Mouse (Mus musculus): ENCODE results near the gene Dysf. TPM values are rescaled to one million over a fixed set of nuclear protein-coding genes. Genes with fewer than 3 reads are reported as not detected.

Gene Dysf
- polyA plus RNA-seq, 1 experiment = 13.8 TPM

DNA sequence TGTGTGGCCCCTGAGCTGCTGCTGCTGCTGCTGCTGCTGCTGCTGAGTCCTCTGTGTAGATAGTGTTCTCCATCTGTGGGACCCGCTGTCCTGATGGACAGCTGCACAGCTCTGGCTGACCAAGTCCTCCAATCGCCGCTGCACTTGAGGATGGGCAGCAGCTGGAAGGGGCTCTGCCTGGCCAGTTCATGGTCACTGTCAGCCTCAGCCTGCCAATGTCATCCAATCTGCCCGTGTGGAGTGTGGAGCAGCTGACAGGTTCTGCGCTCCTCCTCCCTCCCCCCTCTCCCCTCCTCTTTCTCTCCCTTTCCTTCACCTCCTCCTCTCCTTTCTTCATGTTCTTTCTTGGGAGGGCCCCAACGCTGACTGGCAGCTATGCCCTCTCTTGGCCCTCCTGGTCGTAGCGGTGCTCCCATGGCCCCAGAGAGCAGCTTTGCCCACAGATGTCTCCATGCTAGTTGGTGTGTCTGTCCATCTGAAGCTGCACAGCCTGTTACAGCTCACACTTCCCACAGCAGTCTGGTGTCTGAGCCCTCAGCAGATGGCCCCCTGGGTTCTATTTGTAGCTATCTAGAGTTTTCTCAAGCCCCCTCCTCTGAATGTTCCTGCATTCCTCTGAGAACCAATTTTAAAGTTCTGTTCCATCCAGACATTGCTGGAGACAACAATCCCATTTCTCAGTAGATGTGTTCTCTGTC, 223.8 kb downstream of the Dysf start:
- Histone ChIP-seq H3K27ac (replicated peaks; ENCODE audit: low read depth, low read length) (no peak overlapping the region), H3K4me3 (ENCODE audit: insufficient read depth, low read depth, low read length) (no peak overlapping the region), H3K4me1 (ENCODE audit: control insufficient read depth, insufficient read depth, insufficient read length, low read length) (peaks cover 20% of the 10 kb centered on the region)

DNA sequence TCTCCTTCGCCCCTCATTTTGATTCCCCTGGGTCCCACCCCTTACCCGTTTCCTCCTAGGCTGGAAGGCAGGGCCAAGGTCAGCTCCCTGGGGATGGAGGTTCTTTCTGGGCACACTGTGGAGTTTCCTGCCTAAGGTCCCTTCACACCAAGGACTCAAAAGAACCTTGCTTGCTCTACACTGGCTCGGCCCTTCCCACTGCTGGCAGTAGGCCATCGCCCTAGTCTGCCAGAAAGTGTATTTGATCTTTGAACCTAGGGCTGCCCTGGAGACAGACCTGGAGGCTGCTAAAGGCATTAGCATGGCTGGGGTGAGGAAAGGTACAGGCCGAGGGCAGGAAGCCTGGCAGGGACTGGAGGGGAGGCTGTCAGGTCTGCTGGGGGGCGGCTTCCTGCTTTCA, 225.4 kb downstream of the Dysf start:
- Histone ChIP-seq H3K4me1 (ENCODE audit: control insufficient read depth, insufficient read depth, insufficient read length, low read length) (peaks cover 20% of the 10 kb centered on the region), H3K27ac (replicated peaks; ENCODE audit: low read depth, low read length) (no peak overlapping the region), H3K4me3 (ENCODE audit: insufficient read depth, low read depth, low read length) (no peak overlapping the region)

DNA sequence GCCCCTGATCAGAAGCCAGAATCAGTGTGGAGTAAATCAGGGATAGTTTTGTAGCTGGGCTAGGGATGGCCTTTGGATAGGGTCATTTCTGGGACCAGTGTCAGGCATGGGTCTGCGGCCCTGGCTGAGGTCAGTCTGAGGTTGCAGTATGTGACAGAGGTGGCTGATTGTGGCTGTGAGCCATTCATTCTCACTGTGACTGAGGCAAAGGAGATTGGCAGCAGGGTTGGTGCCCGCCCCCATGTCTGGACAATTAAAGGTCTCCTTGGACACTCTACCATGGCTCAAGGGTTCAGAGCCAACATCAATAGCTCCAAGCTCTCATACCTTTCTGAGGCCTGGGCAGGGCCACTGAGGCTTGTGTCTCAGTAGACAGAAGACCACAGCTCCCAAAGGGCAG, 227.0 kb downstream of the Dysf start:
- Histone ChIP-seq H3K4me3 (ENCODE audit: insufficient read depth, low read depth, low read length) (no peak overlapping the region), H3K4me1 (ENCODE audit: control insufficient read depth, insufficient read depth, insufficient read length, low read length) (peaks cover 20% of the 10 kb centered on the region), H3K27ac (replicated peaks; ENCODE audit: low read depth, low read length) (no peak overlapping the region)

DNA sequence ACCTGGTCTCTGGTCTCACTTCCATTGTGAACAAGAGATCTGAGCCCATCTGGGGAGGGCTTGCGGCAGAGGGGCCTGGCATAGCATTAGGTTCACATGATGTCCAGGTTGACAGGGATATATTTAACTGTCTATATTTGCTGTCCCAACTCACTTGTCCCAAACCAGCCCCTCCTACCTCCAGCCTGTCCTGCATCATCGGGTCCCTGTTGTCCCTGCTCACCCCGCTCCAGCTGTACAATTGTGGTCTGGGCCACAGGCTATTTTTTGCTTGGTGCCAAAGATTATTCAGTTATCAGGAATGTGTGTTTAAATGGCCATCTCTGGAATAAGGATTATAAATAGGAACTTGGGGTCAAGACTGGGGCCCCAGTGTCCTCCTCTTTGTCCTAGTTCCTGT, 235.0 kb downstream of the Dysf start:
- Histone ChIP-seq H3K27ac (replicated peaks; ENCODE audit: low read depth, low read length) (no peak overlapping the region), H3K4me3 (ENCODE audit: insufficient read depth, low read depth, low read length) (no peak overlapping the region)

DNA sequence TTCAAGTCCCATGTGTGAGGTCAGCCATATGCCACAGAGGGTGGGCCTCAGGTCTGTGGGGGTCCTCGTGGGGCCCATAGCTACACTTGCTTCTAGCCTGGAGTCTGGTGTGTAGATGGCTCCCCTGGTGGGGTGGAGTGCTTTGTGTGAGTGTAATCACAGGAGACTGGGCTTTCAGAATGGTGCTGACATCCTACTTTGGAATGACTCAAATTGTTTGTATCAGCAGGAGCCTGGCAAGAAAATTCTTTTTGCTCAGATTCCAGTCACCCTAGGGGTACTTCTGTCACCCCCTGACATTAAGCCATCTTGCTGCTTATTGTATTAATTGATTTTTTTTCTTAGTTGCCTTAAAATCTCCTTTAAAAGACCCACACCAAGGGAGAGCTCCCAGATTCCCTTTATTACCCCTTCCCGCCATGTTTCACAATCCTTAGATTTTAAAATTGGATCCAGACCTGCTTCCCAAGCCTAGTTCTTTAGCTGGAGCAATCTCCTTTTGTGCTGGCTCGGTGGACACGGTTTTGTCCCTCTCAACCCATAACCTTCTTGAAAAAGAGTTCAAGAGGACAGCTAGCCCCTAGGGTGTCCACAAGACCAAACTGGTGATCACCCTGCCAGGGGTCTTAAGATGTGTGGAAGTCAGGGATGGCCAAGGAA, 237.8 kb downstream of the Dysf start:
- Histone ChIP-seq H3K27ac (replicated peaks; ENCODE audit: low read depth, low read length) (0 out of 2 replicates have a peak overlapping the region, but pooled peaks have one; percentile 23), H3K4me1 (ENCODE audit: control insufficient read depth, insufficient read depth, insufficient read length, low read length) (no peaks in the 10 kb centered on the region), H3K4me3 (ENCODE audit: insufficient read depth, low read depth, low read length) (no peak overlapping the region)

More for the DNA sequence above, 235.0 kb downstream of the Dysf start:
- H3K4me1 ChIP-seq (ENCODE audit: control insufficient read depth, insufficient read depth, insufficient read length, low read length) = no peaks in the 10 kb centered on the region

DNA sequence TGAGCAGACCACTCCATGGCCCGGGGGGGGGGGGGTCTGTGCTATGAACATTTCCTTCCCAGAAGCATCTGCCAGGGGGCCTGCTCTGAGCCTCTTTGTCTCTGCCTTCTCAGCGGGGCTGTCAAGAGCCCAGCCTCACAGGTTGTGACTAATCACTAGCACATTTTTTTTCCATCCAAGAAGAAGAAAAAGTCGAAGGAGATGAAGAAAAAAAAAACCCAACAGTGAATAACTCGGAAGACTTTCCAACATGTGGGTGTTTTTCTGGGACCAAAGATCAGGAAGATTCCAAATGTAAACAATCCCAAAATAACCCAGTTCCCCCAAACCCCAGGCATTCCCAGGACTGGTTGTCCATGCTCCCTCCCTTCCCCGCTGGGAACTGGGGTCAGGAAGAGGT, 238.6 kb downstream of the Dysf start:
- no peak overlapping the region for H3K4me3 ChIP-seq (ENCODE audit: insufficient read depth, low read depth, low read length)
- H3K4me1 ChIP-seq (ENCODE audit: control insufficient read depth, insufficient read depth, insufficient read length, low read length) = no peaks in the 10 kb centered on the region
- no peak overlapping the region for H3K27ac ChIP-seq (replicated peaks; ENCODE audit: low read depth, low read length)

Other genes with a start within 250 kb of the Dysf start
- not detected in 2 replicates for gene Ankrd53, start 245.9 kb upstream of the Dysf start, polyA plus RNA-seq (2012; ENCODE audit: insufficient read depth, insufficient read length, missing spikeins)
- 41.1 and 53.2 TPM in 2 replicates for gene Tex261, start 232.8 kb upstream of the Dysf start, polyA plus RNA-seq (2012; ENCODE audit: insufficient read depth, insufficient read length, missing spikeins)
- gene Nagk, start 213.6 kb upstream of the Dysf start, polyA plus RNA-seq (2012; ENCODE audit: insufficient read depth, insufficient read length, missing spikeins) = 15.3 and 26.6 TPM in 2 replicates
- gene Paip2b, start 176.8 kb upstream of the Dysf start, polyA plus RNA-seq (2012; ENCODE audit: insufficient read depth, insufficient read length, missing spikeins) = 15.6 and 17.2 TPM in 2 replicates
- 28.2 and 48.0 TPM in 2 replicates for gene Zfp638, start 141.5 kb upstream of the Dysf start, polyA plus RNA-seq (2012; ENCODE audit: insufficient read depth, insufficient read length, missing spikeins)